Comparison of ENCODE assay signal across 18 mouse cellular contexts in genomic region chr13:104988811-104989258, GRCm38 (mm10).
DNase-seq lines count a peak whose midpoint lies in the region; ATAC-seq and TF ChIP-seq lines count a peak whose summit lies in the region.
"Had no signal": no experiment of that assay in that cellular context is flagged by ENCODE, and none has a peak within 500 bp of the region (broad histone marks: within the 10 kb centered on the region; RNA-seq: fewer than 3 reads in every experiment).

No protein-coding gene starts in this region.

- TF ChIP-seq CTCF in stomach, postnatal 0 days (IDR thresholded peaks at IDR 0.05; ENCODE audit: low read depth), result no peak

- H3K27ac ChIP-seq in kidney, embryonic 14.5 days (ENCODE audit: low read depth, low read length), result 0 out of 2 replicates have a peak overlapping the region, but pooled peaks have one; percentile 30
- 0 out of 2 replicates have a peak overlapping the region, but pooled peaks have one; percentile 19 for H3K27ac ChIP-seq in stomach, embryonic 16.5 days (ENCODE audit: low read length)
- H3K27ac ChIP-seq in stomach, postnatal 0 days (replicated peaks), result no peak overlapping the region
- peak overlapping the region; percentile 83 for H3K27ac ChIP-seq in embryonic facial prominence, embryonic 15.5 days (replicated peaks)
- H3K27ac ChIP-seq: liver, embryonic 14.5 days; lung, embryonic 15.5 days; midbrain, embryonic 12.5 days; neural tube, embryonic 13.5 days had no signal

- WGBS in kidney, embryonic 14.5 days, result 57% methylated on average over 7 of the region's 7 CpGs
- WGBS in stomach, embryonic 16.5 days, result 62% methylated on average over 7 of the region's 7 CpGs
- WGBS in stomach, postnatal 0 days, result 54% methylated on average over 7 of the region's 7 CpGs
- WGBS in embryonic facial prominence, embryonic 15.5 days, result 22% methylated on average over 7 of the region's 7 CpGs

- H3K4me2 ChIP-seq in kidney, embryonic 14.5 days (replicated peaks; ENCODE audit: low read depth, low read length), result no peak overlapping the region
- H3K4me2 ChIP-seq in stomach, embryonic 16.5 days (ENCODE audit: low read depth, low read length), result no peak overlapping the region
- no peak overlapping the region for H3K4me2 ChIP-seq in stomach, postnatal 0 days (replicated peaks; ENCODE audit: low read depth)
- H3K4me2 ChIP-seq in embryonic facial prominence, embryonic 15.5 days (replicated peaks), result peak overlapping the region; percentile 39
- H3K4me2 ChIP-seq: lung, embryonic 15.5 days; midbrain, embryonic 12.5 days; neural tube, embryonic 13.5 days had no signal

- no peak for TF ChIP-seq EP300 in stomach, postnatal 0 days (optimal IDR thresholded peaks at IDR 0.05)

- no peak; the same call in 1 of the 2 replicates for ATAC-seq in kidney, embryonic 14.5 days (ENCODE audit: low FRiP score, low TSS enrichment)
- peak; percentile 29; the same call in 1 of the 2 replicates for ATAC-seq in stomach, embryonic 16.5 days (ENCODE audit: insufficient read depth, low FRiP score)
- ATAC-seq in stomach, postnatal 0 days (ENCODE audit: low FRiP score, low TSS enrichment), result no peak
- ATAC-seq in embryonic facial prominence, embryonic 15.5 days (ENCODE audit: insufficient number of reproducible peaks, low FRiP score, low TSS enrichment, low read depth), result peak; percentile 87
- ATAC-seq: forebrain, embryonic 14.5 days had no signal

- peaks cover 3% of the 10 kb centered on the region; the same call in 1 of the 2 replicates for H3K4me1 ChIP-seq in kidney, embryonic 14.5 days (ENCODE audit: control insufficient read depth, insufficient read depth, low read length)
- no peaks in the 10 kb centered on the region for H3K4me1 ChIP-seq in stomach, embryonic 16.5 days (ENCODE audit: control insufficient read depth, insufficient read depth, low read length)
- H3K4me1 ChIP-seq in stomach, postnatal 0 days (replicated peaks; ENCODE audit: control insufficient read depth, insufficient read depth), result no peaks in the 10 kb centered on the region
- H3K4me1 ChIP-seq in embryonic facial prominence, embryonic 15.5 days, result peaks cover 9% of the 10 kb centered on the region
- H3K4me1 ChIP-seq: lung, embryonic 15.5 days; midbrain, embryonic 12.5 days; neural tube, embryonic 13.5 days had no signal

- no peaks in the 10 kb centered on the region for H3K9me3 ChIP-seq in kidney, embryonic 14.5 days (ENCODE audit: control insufficient read depth, low read length)
- H3K9me3 ChIP-seq in stomach, embryonic 16.5 days (replicated peaks; ENCODE audit: control insufficient read depth, low read length), result no peaks in the 10 kb centered on the region
- no peaks in the 10 kb centered on the region for H3K9me3 ChIP-seq in stomach, postnatal 0 days (ENCODE audit: control insufficient read depth, low read length)
- H3K9me3 ChIP-seq in embryonic facial prominence, embryonic 15.5 days (replicated peaks), result no peaks in the 10 kb centered on the region
- H3K9me3 ChIP-seq: lung, embryonic 15.5 days; midbrain, embryonic 12.5 days; neural tube, embryonic 13.5 days had no signal

- H3K9ac ChIP-seq in kidney, embryonic 14.5 days (ENCODE audit: low read depth, low read length), result no peak overlapping the region
- no peak overlapping the region for H3K9ac ChIP-seq in stomach, embryonic 16.5 days (ENCODE audit: low read length)
- no peak overlapping the region for H3K9ac ChIP-seq in stomach, postnatal 0 days (ENCODE audit: low read length)
- H3K9ac ChIP-seq in embryonic facial prominence, embryonic 15.5 days, result no peak overlapping the region
- H3K9ac ChIP-seq: liver, embryonic 14.5 days; lung, embryonic 15.5 days; midbrain, embryonic 12.5 days; neural tube, embryonic 13.5 days had no signal

- H3K4me3 ChIP-seq in kidney, embryonic 14.5 days (ENCODE audit: low read length), result no peak overlapping the region
- no peak overlapping the region for H3K4me3 ChIP-seq in stomach, embryonic 16.5 days (replicated peaks; ENCODE audit: low read length)
- no peak overlapping the region for H3K4me3 ChIP-seq in stomach, postnatal 0 days (ENCODE audit: low read depth, low read length)
- peak overlapping the region; percentile 12; the same call in 1 of the 2 replicates for H3K4me3 ChIP-seq in embryonic facial prominence, embryonic 15.5 days (replicated peaks)
- H3K4me3 ChIP-seq: left cerebral cortex, adult 2 months; lung, embryonic 15.5 days; midbrain, embryonic 12.5 days; neural tube, embryonic 13.5 days had no signal

- no peaks in the 10 kb centered on the region for H3K27me3 ChIP-seq in kidney, embryonic 14.5 days (ENCODE audit: control insufficient read depth, insufficient read depth, low read length)
- H3K27me3 ChIP-seq in stomach, embryonic 16.5 days (ENCODE audit: control insufficient read depth, insufficient read depth, low read length), result no peaks in the 10 kb centered on the region
- H3K27me3 ChIP-seq in stomach, postnatal 0 days (ENCODE audit: control insufficient read depth, insufficient read depth, low read length), result no peaks in the 10 kb centered on the region
- no peaks in the 10 kb centered on the region for H3K27me3 ChIP-seq in embryonic facial prominence, embryonic 15.5 days
- H3K27me3 ChIP-seq: lung, embryonic 15.5 days; midbrain, embryonic 12.5 days; neural tube, embryonic 13.5 days had no signal

- H3K36me3 ChIP-seq in kidney, embryonic 14.5 days (ENCODE audit: control insufficient read depth, insufficient read depth, low read length), result no peaks in the 10 kb centered on the region
- H3K36me3 ChIP-seq in stomach, embryonic 16.5 days (ENCODE audit: control insufficient read depth, insufficient read depth, low read length), result no peaks in the 10 kb centered on the region
- H3K36me3 ChIP-seq in stomach, postnatal 0 days (ENCODE audit: control insufficient read depth, insufficient read depth, low read length), result no peaks in the 10 kb centered on the region
- H3K36me3 ChIP-seq in embryonic facial prominence, embryonic 15.5 days, result no peaks in the 10 kb centered on the region
- H3K36me3 ChIP-seq: lung, embryonic 15.5 days; midbrain, embryonic 12.5 days; neural tube, embryonic 13.5 days had no signal

- no peak for DNase-seq in kidney, postnatal 36 days
- DNase-seq in stomach, postnatal 0 days (ENCODE audit: low spot score), result no peak
- DNase-seq in cerebellum, adult 9-10 months, result no peak
- no peak for DNase-seq in spleen, adult 18-20 months
- DNase-seq: adrenal gland, adult 8-10 months; B cell, adult 2 months; kidney, adult 9 months; left cerebral cortex, postnatal 4 days; lung, postnatal 4 days had no signal

Comparison
In these comparisons a context has a peak if more than half of its experiments do, and no peak if none do; other contexts are left out.
1. ATAC-seq: peak in stomach, embryonic 16.5 days (single experiment) and embryonic facial prominence, embryonic 15.5 days (single experiment); none in kidney, embryonic 14.5 days (single experiment) and stomach, postnatal 0 days (single experiment).